Mouse (Mus musculus) CH12.LX (cell line): ENCODE results near the gene Hoxb5. TPM values are rescaled to one million over a fixed set of nuclear protein-coding genes. Genes with fewer than 3 reads are reported as not detected.

Source experiments
- DNase-seq: peaks from one replicate; pipeline ENCODE4 v3.0.0-alpha.2; 2013; ENCODE audit errors: extremely low read depth
- H3K27ac ChIP-seq: 2 replicates; pipeline ENCODE4 v1.5.1; 2012; ENCODE audit warnings: low read depth, mild to moderate bottlenecking, control low read depth, moderate library complexity; ENCODE audit not compliant: insufficient read depth
- H3K27me3 ChIP-seq: replicated peaks from 2 replicates; pipeline ENCODE3; 2012; ENCODE audit warnings: inconsistent platforms
- H3K36me3 ChIP-seq, 2 experiments: replicated peaks in 1 of 2; 2 replicates each; pipeline versions ENCODE3 to v1.6.1; 2012; ENCODE audit warnings: inconsistent platforms in 1 of 2, low read length in 1 of 2, mild to moderate bottlenecking in 1 of 2, mixed read lengths in 1 of 2, moderate library complexity in 1 of 2; ENCODE audit not compliant: control insufficient read depth in 1 of 2, insufficient read depth in 1 of 2
- H3K4me1 ChIP-seq, 2 experiments: 2 replicates each; pipeline ENCODE4 v1.6.1; 2012; ENCODE audit warnings: inconsistent platforms in 1 of 2, moderate library complexity in 1 of 2; ENCODE audit not compliant: insufficient read depth in 2 of 2, control insufficient read depth in 1 of 2
- H3K4me2 ChIP-seq: 2 replicates; pipeline ENCODE4 v1.6.1; 2012; ENCODE audit warnings: low read depth, mild to moderate bottlenecking, control low read depth; ENCODE audit not compliant: poor library complexity, insufficient read depth, severe bottlenecking
- H3K4me3 ChIP-seq, 3 experiments: fragments of 150-350 bp in 1 of 3; sonication (generic) in 1 of 3; replicated peaks in 1 of 3; 2 replicates each; pipeline versions ENCODE3 to v1.5.1; 2011 to 2012; ENCODE audit warnings: low read depth in 2 of 3, low read length in 2 of 3, mild to moderate bottlenecking in 2 of 3, moderate library complexity in 2 of 3, control low read depth in 1 of 3, improper control_type of control experiment in 1 of 3, inconsistent platforms in 1 of 3, mixed read lengths in 1 of 3; ENCODE audit not compliant: poor library complexity in 1 of 3
- H3K79me2 ChIP-seq: replicated peaks from 2 replicates; pipeline ENCODE4 v1.6.1; 2012; ENCODE audit warnings: mild to moderate bottlenecking, moderate library complexity; ENCODE audit not compliant: control insufficient read depth, poor library complexity, insufficient read depth, severe bottlenecking; ENCODE audit errors: extremely low read depth
- H3K9ac ChIP-seq: 2 replicates; pipeline ENCODE4 v1.6.1; 2012; ENCODE audit warnings: low read depth, mild to moderate bottlenecking, control low read depth, moderate library complexity; ENCODE audit not compliant: insufficient read depth
- H3K9me3 ChIP-seq: replicated peaks from 2 replicates; pipeline ENCODE3; 2012; ENCODE audit warnings: low read length, inconsistent platforms, mixed read lengths
- BHLHE40 ChIP-seq: IDR thresholded peaks from 2 replicates; pipeline ENCODE4 v1.6.1; 2011; ENCODE audit warnings: mild to moderate bottlenecking, low read depth, low read length, improper control_type of control experiment
- CHD1 ChIP-seq: IDR thresholded peaks from 2 replicates; pipeline ENCODE4 v1.6.1; 2012; ENCODE audit warnings: low read depth, low read length, improper control_type of control experiment, inconsistent platforms
- E2F4 ChIP-seq: IDR thresholded peaks from 2 replicates; pipeline ENCODE4 v1.6.1; 2011; ENCODE audit warnings: low read depth, low read length, improper control_type of control experiment; ENCODE audit not compliant: insufficient replicate concordance
- ELF1 ChIP-seq: IDR thresholded peaks from 2 replicates; pipeline ENCODE4 v1.6.1; 2014; ENCODE audit warnings: low read depth, mild to moderate bottlenecking, inconsistent platforms, low read length, improper control_type of control experiment
- IRF4 ChIP-seq: IDR thresholded peaks from 2 replicates; pipeline ENCODE4 v1.6.1; 2014; ENCODE audit warnings: low read depth, mild to moderate bottlenecking, inconsistent platforms, low read length, improper control_type of control experiment
- JUND ChIP-seq: conservative IDR thresholded peaks from 2 replicates; pipeline ENCODE4 v1.6.1; 2011; ENCODE audit warnings: low read depth, low read length, improper control_type of control experiment
- KAT2A ChIP-seq: IDR thresholded peaks from 2 replicates; pipeline ENCODE4 v1.6.1; 2012; ENCODE audit warnings: low read length, improper control_type of control experiment, inconsistent platforms; ENCODE audit not compliant: insufficient replicate concordance
- MAFK ChIP-seq: IDR thresholded peaks from 2 replicates; pipeline ENCODE4 v1.6.1; 2011; ENCODE audit warnings: low read length, improper control_type of control experiment; ENCODE audit not compliant: insufficient replicate concordance
- MEF2A ChIP-seq: IDR thresholded peaks from 2 replicates; pipeline ENCODE4 v1.6.1; 2014; ENCODE audit warnings: low read depth, mild to moderate bottlenecking, inconsistent platforms, low read length, improper control_type of control experiment, borderline replicate concordance
- MYC ChIP-seq: IDR thresholded peaks from 2 replicates; pipeline ENCODE4 v1.6.1; 2011; ENCODE audit warnings: low read depth, mild to moderate bottlenecking, improper control_type of control experiment, low read length
- POLR2A ChIP-seq: IDR thresholded peaks from 2 replicates; pipeline ENCODE4 v1.6.1; 2011; ENCODE audit warnings: low read depth, mild to moderate bottlenecking, improper control_type of control experiment, low read length
- RAD21 ChIP-seq: IDR thresholded peaks from 2 replicates; pipeline ENCODE4 v1.6.1; 2011; ENCODE audit warnings: low read depth, mild to moderate bottlenecking, low read length, improper control_type of control experiment, moderate library complexity
- SIN3A ChIP-seq: IDR thresholded peaks from 2 replicates; pipeline ENCODE4 v1.6.1; 2012; ENCODE audit warnings: low read length, improper control_type of control experiment, inconsistent platforms
- SMC3 ChIP-seq: IDR thresholded peaks from 2 replicates; pipeline ENCODE4 v1.6.1; 2011; ENCODE audit warnings: low read depth, low read length, improper control_type of control experiment
- USF2 ChIP-seq: conservative IDR thresholded peaks from 2 replicates; pipeline ENCODE4 v1.6.1; 2011; ENCODE audit warnings: low read depth, low read length, improper control_type of control experiment
- ZMIZ1 ChIP-seq: IDR thresholded peaks from 2 replicates; pipeline ENCODE4 v1.6.1; 2012; ENCODE audit warnings: low read depth, mild to moderate bottlenecking, inconsistent platforms, low read length, improper control_type of control experiment
- ZNF384 ChIP-seq: IDR thresholded peaks from 2 replicates; pipeline ENCODE4 v1.6.1; 2012; ENCODE audit warnings: low read depth, low read length, improper control_type of control experiment, inconsistent platforms
- dilution Hi-C: fragments of 300-500 bp; cut with MboI; formaldehyde crosslinking; loops from 2 replicates; pipeline ENCODE4 v1.14.3; 2020; ENCODE audit warnings: low sequenced_read_pairs; ENCODE audit not compliant: extremely low pct_unique_long_range_greater_than_20kb, extremely low pct_ligation_motif_present
- in situ Hi-C: fragments of 300-500 bp; cut with MboI; formaldehyde crosslinking; loops from 3 replicates; pipeline ENCODE4 v1.14.3; 2019; ENCODE audit warnings: low sequenced_read_pairs, low pct_ligation_motif_present, low pct_unique_long_range_greater_than_20kb, mixed read lengths
- polyA plus RNA-seq: library from polyadenylated mRNA; unstranded; fragments of >175 nt; gene quantifications from 2 replicates; pipeline ENCODE4 v1.2.1, GENCODE M21; 2012; ENCODE audit warnings: low read depth; ENCODE audit not compliant: insufficient read length
- total RNA-seq, 2 experiments: library from RNA; depleted of rRNA; stranded (reverse); fragments of 300-350 nt in 1 of 2; fragments of >200 nt in 1 of 2; gene quantifications; 2 replicates each; pipeline ENCODE4 v1.2.3; 2012 to 2014

Hoxb5 gene
- total and polyA plus RNA-seq, 3 experiments = 0.08 to 0.13 TPM; not detected in 1

DNA sequence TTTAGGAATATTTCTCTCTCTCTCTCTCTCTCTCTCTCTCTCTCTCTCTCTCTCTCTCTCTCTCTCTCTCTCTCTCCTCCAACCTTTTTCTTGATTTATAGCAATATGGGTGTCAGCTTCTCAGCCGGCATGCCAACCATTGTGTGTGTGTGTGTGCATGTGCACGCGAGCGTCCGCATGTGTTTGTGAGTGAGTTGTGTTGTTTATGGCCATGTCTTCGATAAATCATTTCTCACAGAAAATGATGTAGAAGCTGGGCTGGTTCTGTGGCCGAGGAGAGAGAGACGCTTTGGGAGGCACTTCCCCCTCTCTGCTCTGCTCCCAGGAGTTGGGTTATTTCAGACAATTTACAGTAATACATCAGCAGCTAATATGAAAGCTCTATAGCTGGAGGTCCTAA, 25.5 kb downstream of the Hoxb5 start:
- Histone ChIP-seq H3K27me3 (no peaks in the 10 kb centered on the region), H3K79me2 (no peaks in the 10 kb centered on the region), H3K27ac (no peak overlapping the region), H3K9ac (no peak overlapping the region), H3K4me1 (no peaks in the 10 kb centered on the region), H3K4me2 (no peak overlapping the region), H3K4me3 (no peak overlapping the region), H3K9me3 (no peaks in the 10 kb centered on the region), H3K36me3 (peaks cover 0 to 2% of the 10 kb centered on the region in 2 experiments)
- dilution Hi-C loops = no loop called here
- in situ Hi-C loops = no loop called here
- no peak for DNase-seq
- TF ChIP-seq ZNF384 (no peak), BHLHE40 (no peak), SMC3 (no peak), ZMIZ1 (no peak), IRF4 (no peak), RAD21 (no peak), MAFK (no peak)

DNA sequence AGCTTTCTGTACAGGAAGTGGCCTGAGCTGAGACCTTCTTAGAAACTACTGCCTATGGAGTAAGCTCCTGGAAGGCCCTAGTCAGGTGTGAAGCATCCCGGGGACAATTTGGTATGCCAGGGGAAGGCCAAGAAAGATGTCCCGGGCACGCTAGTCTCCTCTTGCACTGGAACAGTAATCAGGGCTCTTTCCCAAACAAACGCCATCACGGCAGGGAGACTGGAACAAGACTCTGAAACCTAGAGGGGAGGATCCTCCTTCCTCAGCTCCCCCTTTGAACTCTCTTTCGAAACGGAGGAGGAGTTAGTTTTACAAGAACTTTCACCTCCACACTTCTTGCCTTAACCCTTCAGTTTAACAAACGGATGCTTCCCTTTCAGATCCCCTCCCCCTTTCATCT, 29.0 kb downstream of the Hoxb5 start:
- H3K27me3 ChIP-seq = no peaks in the 10 kb centered on the region
- no peaks in the 10 kb centered on the region for H3K4me1 ChIP-seq
- dilution Hi-C loops (no loop called here), in situ Hi-C loops (no loop called here)
- no peaks in the 10 kb centered on the region for H3K79me2 ChIP-seq
- H3K4me2 ChIP-seq = no peak overlapping the region
- H3K9me3 ChIP-seq = no peaks in the 10 kb centered on the region
- TF ChIP-seq USF2 (no peak), POLR2A (no peak), MEF2A (no peak), E2F4 (no peak), JUND (no peak), MYC (no peak), ELF1 (no peak), CHD1 (no peak), SIN3A (no peak), KAT2A (no peak)
- peaks cover 0 to 2% of the 10 kb centered on the region in 2 experiments for H3K36me3 ChIP-seq
- H3K9ac ChIP-seq = no peak overlapping the region
- H3K27ac ChIP-seq = no peak overlapping the region
- no peak for DNase-seq
- no peak overlapping the region for H3K4me3 ChIP-seq
